8 mouse cellular contexts compared by ENCODE assay signal in the genomic region with DNA sequence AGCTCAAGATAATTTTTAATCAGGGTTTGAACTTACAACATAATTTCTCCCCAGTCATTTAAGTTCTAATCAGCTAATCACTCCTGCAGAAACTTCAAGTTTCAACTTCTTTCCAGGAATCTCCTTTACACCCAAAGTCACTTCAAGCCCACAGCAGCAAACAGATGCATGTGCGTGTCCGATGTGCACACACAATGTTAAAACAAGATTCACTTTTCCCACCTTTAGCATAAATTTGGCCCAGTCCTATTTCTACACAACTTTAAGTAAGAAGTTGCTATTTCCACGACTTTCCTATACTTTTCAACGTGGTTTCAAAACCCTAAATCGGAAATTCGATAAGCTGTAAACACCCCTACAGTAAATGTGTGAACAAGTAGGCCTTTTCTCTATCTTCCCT. TPM values are rescaled to one million over a fixed set of nuclear protein-coding genes. Genes with fewer than 3 reads are reported as not detected.
DNase-seq lines count a peak whose midpoint lies in the region; ATAC-seq and TF ChIP-seq lines count a peak whose summit lies in the region.

No protein-coding gene starts in this region.

- TF ChIP-seq CTCF in gastrocnemius, adult 2 months (IDR thresholded peaks at IDR 0.05), result no peak
- TF ChIP-seq CTCF in forebrain, postnatal 0 days (IDR thresholded peaks at IDR 0.05; ENCODE audit: low read depth), result no peak
- TF ChIP-seq CTCF in left cerebral cortex, adult 2 months (IDR thresholded peaks at IDR 0.05), result no peak

- peak overlapping the region; percentile 87 for H3K4me2 ChIP-seq in forebrain, postnatal 0 days (ENCODE audit: low read depth)
- H3K4me2 ChIP-seq in liver, embryonic 16.5 days (ENCODE audit: low read depth, low read length), result peak overlapping the region; percentile 88

- peak overlapping the region; percentile 97 for H3K4me3 ChIP-seq in gastrocnemius, adult 2 months
- H3K4me3 ChIP-seq in ES-E14 (ENCODE audit: insufficient read depth in 1 of 2, low read depth in 1 of 2, low read length in 2 of 2, poor library complexity in 1 of 2, severe bottlenecking in 1 of 2), result peak overlapping the region; percentile 50 to 91
- peak overlapping the region; percentile 96 for H3K4me3 ChIP-seq in forebrain, postnatal 0 days (ENCODE audit: low read depth, low read length)
- H3K4me3 ChIP-seq in liver, embryonic 16.5 days (ENCODE audit: low read depth, low read length), result peak overlapping the region; percentile 97
- H3K4me3 ChIP-seq in left cerebral cortex, adult 2 months, result no peak overlapping the region

- H3K27me3 ChIP-seq in forebrain, postnatal 0 days (ENCODE audit: insufficient read depth, low read length), result no peaks in the 10 kb centered on the region
- H3K27me3 ChIP-seq in liver, embryonic 16.5 days (ENCODE audit: control insufficient read depth, insufficient read depth, low read depth, low read length), result no peaks in the 10 kb centered on the region

- in situ Hi-C loops in ES-E14 (cut with MboI; ENCODE audit: low sequenced_read_pairs in 2 of 2, unreplicated experiment in 2 of 2), result no loop called here

- intact Hi-C loops in gastrocnemius, adult 2 months (cut with DNase I), result no loop called here
- intact Hi-C loops in left cerebral cortex, adult 2 months (cut with DNase I), result no loop called here

- no peak for ATAC-seq in forebrain, postnatal 0 days
- ATAC-seq in liver, embryonic 16.5 days (ENCODE audit: low read depth), result no peak

- 68% methylated on average over 6 of the region's 6 CpGs for WGBS in forebrain, postnatal 0 days
- WGBS in liver, embryonic 16.5 days (ENCODE audit: insufficient replicate concordance), result 45% methylated on average over 6 of the region's 6 CpGs

- no peak overlapping the region for H3K27ac ChIP-seq in gastrocnemius, adult 2 months
- H3K27ac ChIP-seq in ES-E14 (ENCODE audit: insufficient read depth, low read depth, low read length, poor library complexity, severe bottlenecking), result no peak overlapping the region; the same call in 1 of the 2 replicates
- no peak overlapping the region for H3K27ac ChIP-seq in forebrain, postnatal 0 days (ENCODE audit: low read depth, low read length)
- peak overlapping the region; percentile 49; the same call in 1 of the 2 replicates for H3K27ac ChIP-seq in liver, embryonic 16.5 days (ENCODE audit: low read length)
- no peak overlapping the region for H3K27ac ChIP-seq in left cerebral cortex, adult 2 months

- H3K4me1 ChIP-seq in ES-E14 (ENCODE audit: control insufficient read depth in 2 of 2, insufficient read depth in 2 of 2, low read length in 2 of 2, poor library complexity in 1 of 2), result peaks cover 0 to 2% of the 10 kb centered on the region in 2 experiments; a peak in 1 of 4 replicates
- no peaks in the 10 kb centered on the region for H3K4me1 ChIP-seq in forebrain, postnatal 0 days (ENCODE audit: insufficient read depth)
- peaks cover 10% of the 10 kb centered on the region for H3K4me1 ChIP-seq in liver, embryonic 16.5 days (ENCODE audit: control insufficient read depth, low read depth, low read length)

- H3K9ac ChIP-seq in ES-E14 (ENCODE audit: insufficient read depth, low read depth, low read length, poor library complexity, severe bottlenecking), result peak overlapping the region; percentile 51
- H3K9ac ChIP-seq in forebrain, postnatal 0 days, result no peak overlapping the region
- H3K9ac ChIP-seq in liver, embryonic 16.5 days (ENCODE audit: low read depth, low read length), result peak overlapping the region; percentile 69

- no peaks in the 10 kb centered on the region; the same call in 1 of the 2 replicates for H3K36me3 ChIP-seq in ES-E14 (ENCODE audit: control insufficient read depth, insufficient read depth, low read length, poor library complexity, severe bottlenecking)
- no peaks in the 10 kb centered on the region for H3K36me3 ChIP-seq in forebrain, postnatal 0 days (ENCODE audit: insufficient read depth)
- no peaks in the 10 kb centered on the region for H3K36me3 ChIP-seq in liver, embryonic 16.5 days (ENCODE audit: control insufficient read depth, insufficient read depth)

- no peak for DNase-seq in gastrocnemius, adult 2 months
- no peak for DNase-seq in gastrocnemius, postnatal 10 days
- DNase-seq in ES-E14 (ENCODE audit: low read depth, low spot score) (no peak), adipocyte (ENCODE audit: low spot score) (no peak)
- no peak for DNase-seq in forebrain, postnatal 0 days
- DNase-seq in left cerebral cortex, adult 2 months (ENCODE audit: extremely low spot score in 1 of 2, low spot score in 2 of 2), result no peak
- no peak for DNase-seq in right cerebral cortex, postnatal 4 days

- no peaks in the 10 kb centered on the region for H3K9me3 ChIP-seq in ES-E14 (ENCODE audit: control insufficient read depth, insufficient read depth, low read depth, low read length)
- no peaks in the 10 kb centered on the region for H3K9me3 ChIP-seq in forebrain, postnatal 0 days (ENCODE audit: low read length)
- no peaks in the 10 kb centered on the region for H3K9me3 ChIP-seq in liver, embryonic 16.5 days (replicated peaks; ENCODE audit: control insufficient read depth, low read length)

TF ChIP-seq in ES-E14, 5 proteins besides CTCF, POLR2A, EP300 and RAD21:
- no peak for TF ChIP-seq HCFC1 (IDR thresholded peaks at IDR 0.05; ENCODE audit: borderline replicate concordance, insufficient read depth, low read length)
- TF ChIP-seq MAFK (IDR thresholded peaks at IDR 0.05; ENCODE audit: insufficient read depth, low read depth, low read length), result no peak
- TF ChIP-seq CHD2 (IDR thresholded peaks at IDR 0.05; ENCODE audit: low read depth, low read length), result no peak
- TF ChIP-seq ZC3H11A (IDR thresholded peaks at IDR 0.05; ENCODE audit: borderline replicate concordance, low read depth, low read length), result no peak
- no peak for TF ChIP-seq ZNF384 (IDR thresholded peaks at IDR 0.05; ENCODE audit: low read depth, low read length)
TF ChIP-seq in ES-E14: peak in this region for 0.

RNA-seq across cellular contexts. Expression of gene 1700066M21Rik, which starts 0.6 kb away (rescaled TPM):
- 1 to 10 TPM; 2.1 to 2.6 TPM for total RNA-seq in gastrocnemius, adult 2 months (2021)
- 1 to 10 TPM; 2.1 to 4.5 TPM for total RNA-seq in gastrocnemius, postnatal 10 days (2021)
- 6.7 and 7.3 TPM in 2 replicates for total RNA-seq in ES-E14 (2012; rRNA removed)
- 29.3 and 33.4 TPM in 2 replicates for total RNA-seq in forebrain, postnatal 0 days (2014; rRNA removed)
- polyA plus RNA-seq in forebrain, postnatal 0 days (2015; fragmentation: Nextera tagmentation; extraction: Ambion mirVana), result 26.4 and 26.7 TPM in 2 replicates
- 6.8 and 7.7 TPM in 2 replicates for polyA plus RNA-seq in liver, embryonic 16.5 days (2015; fragmentation: Nextera tagmentation; extraction: Ambion mirVana)
- 10 to 100 TPM; 21.3 to 21.8 TPM for total RNA-seq in left cerebral cortex, adult 2 months (2021)

RNA-seq across cellular contexts. Expression of gene Maip1, which starts 29.3 kb away (rescaled TPM):
- 1 to 10 TPM; 8.1 to 9.8 TPM for total RNA-seq in gastrocnemius, adult 2 months (2021)
- total RNA-seq in gastrocnemius, postnatal 10 days (2021), result 1 to 10 TPM; 8.2 to 9.8 TPM
- 12.4 and 14.5 TPM in 2 replicates for total RNA-seq in ES-E14 (2012; rRNA removed)
- 12.0 and 14.4 TPM in 2 replicates for total RNA-seq in forebrain, postnatal 0 days (2014; rRNA removed)
- polyA plus RNA-seq in forebrain, postnatal 0 days (2015; fragmentation: Nextera tagmentation; extraction: Ambion mirVana), result 19.9 and 22.6 TPM in 2 replicates
- 7.0 and 7.2 TPM in 2 replicates for polyA plus RNA-seq in liver, embryonic 16.5 days (2015; fragmentation: Nextera tagmentation; extraction: Ambion mirVana)
- total RNA-seq in left cerebral cortex, adult 2 months (2021), result 10 to 100 TPM; 11.5 to 11.9 TPM

RNA-seq across cellular contexts. Expression of gene Tyw5, which starts 30.1 kb away (rescaled TPM):
- total RNA-seq in gastrocnemius, adult 2 months (2021), result 1 to 10 TPM; 3.8 to 5.1 TPM
- total RNA-seq in gastrocnemius, postnatal 10 days (2021), result 1 to 10 TPM; 6.0 to 6.9 TPM
- 23.1 and 25.5 TPM in 2 replicates for total RNA-seq in ES-E14 (2012; rRNA removed)
- total RNA-seq in forebrain, postnatal 0 days (2014; rRNA removed), result 21.8 and 35.5 TPM in 2 replicates
- polyA plus RNA-seq in forebrain, postnatal 0 days (2015; fragmentation: Nextera tagmentation; extraction: Ambion mirVana), result 28.6 and 29.6 TPM in 2 replicates
- 10.1 and 11.3 TPM in 2 replicates for polyA plus RNA-seq in liver, embryonic 16.5 days (2015; fragmentation: Nextera tagmentation; extraction: Ambion mirVana)
- 10 to 100 TPM; 28.6 to 30.3 TPM for total RNA-seq in left cerebral cortex, adult 2 months (2021)
